Mouse (Mus musculus) retina, embryonic 14.5 days (tissue): ENCODE results near the gene Mthfd2.
"Not testable (repeated sequence)": the region's sequence is repeated elsewhere in the genome, so short reads cannot be mapped to it uniquely, and the experiment has no call there.

ENCODE experiments used
- DNase-seq: peaks from one replicate; pipeline ENCODE4 v3.0.0-alpha.2; 2015; ENCODE audit warnings: low spot score

Gene Mthfd2

GRCm38 (mm10) chr6:83325525-83326393 lies at the start of gene Mthfd2, which contains the start of gene Mob1a:
Gene Mthfd2 (minus strand): TSS chr6:83325908.
Gene Mob1a (plus strand): TSS chr6:83326016.
- peak; percentile 98 for DNase-seq

GRCm38 (mm10) chr6:83373704-83374300 lies 48.1 kb upstream of the Mthfd2 start:
- no peak for DNase-seq

GRCm38 (mm10) chr6:83371350-83371749 lies 45.6 kb upstream of the Mthfd2 start:
- no peak for DNase-seq

GRCm38 (mm10) chr6:83370316-83370965 lies 44.7 kb upstream of the Mthfd2 start:
- no peak for DNase-seq

- DNase-seq, result no peak
These were observed 37.4 kb upstream of the Mthfd2 start for GRCm38 (mm10) chr6:83363075-83363474.

- no peak for DNase-seq
These were observed 36.0 kb upstream of the Mthfd2 start for GRCm38 (mm10) chr6:83361523-83362248.

- no peak for DNase-seq
These were observed 31.7 kb upstream of the Mthfd2 start for GRCm38 (mm10) chr6:83357436-83357835.

- peak; percentile 93 for DNase-seq
These were observed 30.9 kb upstream of the Mthfd2 start for GRCm38 (mm10) chr6:83356569-83357138.

- DNase-seq, result no peak
These were observed 29.4 kb upstream of the Mthfd2 start for GRCm38 (mm10) chr6:83354856-83355781.

GRCm38 (mm10) chr6:83352666-83353410 lies 27.1 kb upstream of the Mthfd2 start:
- DNase-seq, result no peak

- no peak for DNase-seq
These were observed 25.9 kb upstream of the Mthfd2 start for GRCm38 (mm10) chr6:83351490-83352160.

- no peak for DNase-seq
These were observed 25.2 kb upstream of the Mthfd2 start for GRCm38 (mm10) chr6:83350851-83351405.

GRCm38 (mm10) chr6:83350172-83350571 lies 24.5 kb upstream of the Mthfd2 start:
- no peak for DNase-seq

GRCm38 (mm10) chr6:83349274-83349958 lies 23.7 kb upstream of the Mthfd2 start:
- peak; percentile 87 for DNase-seq

- DNase-seq, result no peak
These were observed 23.2 kb upstream of the Mthfd2 start, which contains the start of gene Bola3 for GRCm38 (mm10) chr6:83348873-83349272. Gene Bola3 (plus strand): TSS chr6:83349147.

GRCm38 (mm10) chr6:83347916-83348315 lies 22.2 kb upstream of the Mthfd2 start:
- DNase-seq, result no peak

GRCm38 (mm10) chr6:83345285-83345684 lies 19.6 kb upstream of the Mthfd2 start:
- DNase-seq, result not testable (repeated sequence)

- DNase-seq, result no peak
These were observed 17.2 kb upstream of the Mthfd2 start for GRCm38 (mm10) chr6:83342957-83343356.
